Mouse (Mus musculus): ENCODE measurements around the gene Myh7b.

- no peak for TF ChIP-seq POLR2A (IDR thresholded peaks at IDR 0.05; ENCODE audit: control insufficient read depth in 1 of 2, insufficient read depth in 1 of 2, low read depth in 1 of 2, low read length in 2 of 2, poor library complexity in 1 of 2)
- TF ChIP-seq CTCF (IDR thresholded peaks at IDR 0.05 in 2 of 3, conservative IDR thresholded peaks at IDR 0.05 in 1 of 3; ENCODE audit: control insufficient read depth in 1 of 3, insufficient read depth in 1 of 3, low read depth in 2 of 3, low read length in 3 of 3, poor library complexity in 1 of 3, severe bottlenecking in 1 of 3), result no peak
- TF ChIP-seq ZNF384 (IDR thresholded peaks at IDR 0.05; ENCODE audit: low read depth, low read length), result no peak
- TF ChIP-seq HCFC1 (IDR thresholded peaks at IDR 0.05; ENCODE audit: low read depth, low read length), result no peak
- TF ChIP-seq EP300 (IDR thresholded peaks at IDR 0.05; ENCODE audit: low read depth in 1 of 2, low read length in 2 of 2), result no peak
These were observed 2.9 kb downstream of the Myh7b start for GRCm38 (mm10) chr2:155613953-155614352.
